Mouse (Mus musculus): ENCODE data around the gene Arhgef39.

DNA sequence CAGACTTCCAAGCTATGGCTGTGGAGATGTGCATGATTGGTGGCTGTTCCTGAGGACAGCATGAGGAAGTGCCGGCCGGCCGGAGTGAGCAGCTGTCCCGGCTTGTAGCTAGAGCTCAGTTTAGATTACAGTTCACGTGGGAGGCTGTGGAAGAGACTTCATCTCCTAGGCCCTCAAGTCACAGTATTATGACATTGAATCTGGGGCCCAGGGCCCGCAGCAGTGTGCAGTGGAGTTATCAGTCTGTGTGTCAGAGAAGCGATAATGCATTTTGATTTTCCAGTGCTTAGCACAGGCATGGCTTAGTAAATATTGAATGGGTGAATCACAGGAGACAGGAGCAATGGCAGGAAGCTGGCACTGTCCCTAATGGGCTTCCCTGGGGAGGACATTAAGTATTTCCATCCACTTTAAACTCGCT is 30.6 kb upstream of the Arhgef39 start:
- TF ChIP-seq CTCF (IDR thresholded peaks at IDR 0.05) (no peak), EP300 (IDR thresholded peaks at IDR 0.05) (no peak)
